ENCODE assay signal across 9 mouse cellular contexts in genomic region chr2:69584117-69584933, GRCm38 (mm10). TPM values are rescaled to one million over a fixed set of nuclear protein-coding genes. Genes with fewer than 3 reads are reported as not detected.
A peak's percentile ranks its signal among the peaks of the same experiment; 100 is the strongest.
DNase-seq lines count a peak whose midpoint lies in the region; ATAC-seq lines count a peak whose summit lies in the region.
"Had no signal": no experiment of that assay in that cellular context is flagged by ENCODE, and none has a peak within 500 bp of the region (broad histone marks: within the 10 kb centered on the region; RNA-seq: fewer than 3 reads in every experiment).

No protein-coding gene starts in this region.

- no peak for DNase-seq in adrenal gland, postnatal 25 days
- no peak for DNase-seq in layer of hippocampus, postnatal 14 days (ENCODE audit: low spot score in 2 of 2)
- no peak for DNase-seq in cerebellum, postnatal 36 days
- DNase-seq in yolk sac, embryonic 10.5 days (ENCODE audit: low spot score) = no peak

- H3K27ac ChIP-seq in forebrain, embryonic 16.5 days (ENCODE audit: low read length) = no peak overlapping the region

- peaks cover 40% of the 10 kb centered on the region for H3K4me1 ChIP-seq in megakaryocyte, embryonic 14.5 days
- H3K4me1 ChIP-seq in forebrain, embryonic 16.5 days (replicated peaks; ENCODE audit: control insufficient read depth, insufficient read depth, low read length) = peaks cover 33% of the 10 kb centered on the region

- no peak overlapping the region for H3K9ac ChIP-seq in forebrain, embryonic 16.5 days (replicated peaks; ENCODE audit: low read depth, low read length)

- 4% methylated on average over 20 of the region's 20 CpGs for WGBS in forebrain, embryonic 16.5 days

- H3K4me3 ChIP-seq in megakaryocyte, embryonic 14.5 days (replicated peaks) = peak overlapping the region; percentile 79
- H3K4me3 ChIP-seq in forebrain, embryonic 16.5 days (replicated peaks; ENCODE audit: low read length) = peak overlapping the region; percentile 17; the same call in 1 of the 2 replicates

- no peak for ATAC-seq in megakaryocyte, adult 5-6 weeks (ENCODE audit: poor library complexity, severe bottlenecking)
- ATAC-seq in forebrain, embryonic 16.5 days = no peak
- ATAC-seq in megakaryocyte progenitor cell, adult 5-6 weeks (replicated peaks; ENCODE audit: poor library complexity) = peak; percentile 35; the same call in 1 of the 2 replicates

- no peaks in the 10 kb centered on the region for H3K36me3 ChIP-seq in megakaryocyte, embryonic 14.5 days (replicated peaks; ENCODE audit: low read length)
- no peaks in the 10 kb centered on the region for H3K36me3 ChIP-seq in forebrain, embryonic 16.5 days (ENCODE audit: control insufficient read depth, insufficient read depth)

- no peaks in the 10 kb centered on the region for H3K9me3 ChIP-seq in megakaryocyte, embryonic 14.5 days
- H3K9me3 ChIP-seq in forebrain, embryonic 16.5 days (ENCODE audit: control insufficient read depth, low read length) = no peaks in the 10 kb centered on the region

- H3K4me2 ChIP-seq in forebrain, embryonic 16.5 days (ENCODE audit: low read length) = peak overlapping the region; percentile 14; the same call in 1 of the 2 replicates

- H3K27me3 ChIP-seq in megakaryocyte, embryonic 14.5 days (replicated peaks) = peaks cover 79% of the 10 kb centered on the region
- peaks cover 33% of the 10 kb centered on the region for H3K27me3 ChIP-seq in forebrain, embryonic 16.5 days (replicated peaks; ENCODE audit: control insufficient read depth, insufficient read depth, low read length)

RNA-seq across cellular contexts. Expression of gene Lrp2, which starts 1.5 kb away (rescaled TPM):
- polyA plus RNA-seq in megakaryocyte, embryonic 14.5 days (2012; ENCODE audit: insufficient read depth, low replicate concordance) = not detected in 2 replicates
- total RNA-seq in megakaryocyte, adult 5-6 weeks (2015) = not detected in 2 replicates
- total RNA-seq in megakaryocyte, adult 5-6 weeks (2017) = not detected in 2 replicates
- 0.27 and 0.30 TPM in 2 replicates for polyA plus RNA-seq in forebrain, embryonic 16.5 days (2015; fragmentation: Nextera tagmentation; extraction: Ambion mirVana)
- total RNA-seq in megakaryocyte progenitor cell, adult 5-6 weeks (2015) = not detected in 2 replicates
- under 0.01 TPM in 1 of 2 replicates, not detected in the other for total RNA-seq in megakaryocyte progenitor cell, adult 5-6 weeks (2017)
- total RNA-seq in adrenal gland, postnatal 25 days (2021) = 0.15 and 0.43 TPM in 2 replicates
- total RNA-seq in layer of hippocampus, postnatal 14 days (2021) = 1 to 10 TPM in 1 of 2 experiments, under 1 TPM in 1; 0.67 to 1.2 TPM
- total RNA-seq: neutrophil, adult 5-6 weeks had no signal
